Mouse (Mus musculus) spleen, postnatal 14 days (tissue): ENCODE results near the gene Myo1f.

ENCODE experiments used
- DNase-seq, 2 experiments: peaks; one replicate each; pipeline ENCODE4 v3.0.0; 2021 to 2022; ENCODE audit warnings: low spot score in 2 of 2

Gene Myo1f

GRCm38 (mm10) chr17:33649781-33650475 is 94.4 kb downstream of the Myo1f start:
- DNase-seq: no peak
